Mouse (Mus musculus) spleen, adult 2 months (tissue): ENCODE measurements around the gene Unc13d. TPM values are rescaled to one million over a fixed set of nuclear protein-coding genes. Genes with fewer than 3 reads are reported as not detected.

Experiments
- DNase-seq, 2 experiments: peaks; one replicate each; pipeline versions ENCODE4 v3.0.0 to v3.0.0-alpha.2; 2012 to 2021; ENCODE audit warnings: low spot score in 2 of 2, low read depth in 1 of 2
- H3K27ac ChIP-seq: fragments of 200-500 bp; 2 replicates; pipeline ENCODE4 v1.5.1; 2012; ENCODE audit warnings: low read length, inconsistent platforms; ENCODE audit not compliant: insufficient read depth
- H3K27me3 ChIP-seq: fragments of 200-500 bp; 2 replicates; pipeline ENCODE4 v1.6.1; 2012; ENCODE audit warnings: mild to moderate bottlenecking, moderate library complexity, low read length, inconsistent platforms; ENCODE audit not compliant: control insufficient read depth, insufficient read depth
- H3K36me3 ChIP-seq: fragments of 200-500 bp; 2 replicates; pipeline ENCODE4 v1.6.1; 2012; ENCODE audit warnings: mild to moderate bottlenecking, low read length, inconsistent platforms; ENCODE audit not compliant: control insufficient read depth, insufficient read depth
- H3K4me1 ChIP-seq: fragments of 200-500 bp; 2 replicates; pipeline ENCODE4 v1.6.1; 2011; ENCODE audit warnings: inconsistent platforms; ENCODE audit not compliant: control insufficient read depth, insufficient read depth, insufficient read length
- H3K4me3 ChIP-seq: fragments of 200-500 bp; 2 replicates; pipeline ENCODE4 v1.5.1; 2011; ENCODE audit warnings: mild to moderate bottlenecking, inconsistent platforms; ENCODE audit not compliant: insufficient read depth, insufficient read length; ENCODE audit errors: extremely low read depth
- CTCF ChIP-seq: fragments of 200-500 bp; IDR thresholded peaks from 2 replicates; pipeline ENCODE4 v1.5.1; 2011; ENCODE audit warnings: mild to moderate bottlenecking, inconsistent platforms; ENCODE audit not compliant: insufficient read depth, insufficient read length, insufficient replicate concordance; ENCODE audit errors: extremely low read depth
- POLR2A ChIP-seq: fragments of 200-500 bp; IDR thresholded peaks from 2 replicates; pipeline ENCODE4 v1.6.1; 2011; ENCODE audit warnings: low read depth, low read length, inconsistent platforms
- WGBS: fragments of 180-500 bp; shearing (Covaris S2); methylation state at CpG from one replicate; pipeline ENCODE4 v1.1.7; 2018; 5-methylcytosine and 5-hydroxymethylcytosine counted together
- polyA plus RNA-seq: library from polyadenylated mRNA; depleted of rRNA; stranded (reverse); fragments of >200 nt; gene quantifications from 2 replicates; pipeline ENCODE4 v1.2.3, GENCODE M21; 2012

The Unc13d gene
- polyA plus RNA-seq, 1 experiment = 49.4 TPM

- peaks cover 10% of the 10 kb centered on the region for H3K4me1 ChIP-seq
- H3K27ac ChIP-seq = peak overlapping the region; percentile 72
- no peaks in the 10 kb centered on the region for H3K36me3 ChIP-seq
- TF ChIP-seq CTCF = no peak
- no peak for TF ChIP-seq POLR2A
- WGBS = 21% methylated on average over 10 of the region's 10 CpGs
- H3K4me3 ChIP-seq = peak overlapping the region; percentile 46; the same call in 1 of the 2 replicates
- H3K27me3 ChIP-seq = peaks cover 9% of the 10 kb centered on the region
- DNase-seq = no peak
Measured at GRCm38 (mm10) chr11:116110540-116110939, 32.8 kb upstream of the Unc13d start.

GRCm38 (mm10) chr11:116110131-116110530, 32.4 kb upstream of the Unc13d start:
- DNase-seq = no peak
- WGBS = 4% methylated on average over 29 of the region's 35 CpGs
- Histone ChIP-seq H3K4me3 (peak overlapping the region; percentile 55), H3K27ac (peak overlapping the region; percentile 72), H3K4me1 (peaks cover 10% of the 10 kb centered on the region), H3K36me3 (no peaks in the 10 kb centered on the region), H3K27me3 (peaks cover 9% of the 10 kb centered on the region)
- TF ChIP-seq POLR2A (no peak), CTCF (no peak)

- TF ChIP-seq CTCF (no peak), POLR2A (no peak)
- 1% methylated on average over 61 of the region's 70 CpGs for WGBS
- Histone ChIP-seq H3K27me3 (peaks cover 9% of the 10 kb centered on the region), H3K4me3 (peak overlapping the region; percentile 55), H3K4me1 (peaks cover 10% of the 10 kb centered on the region), H3K36me3 (no peaks in the 10 kb centered on the region), H3K27ac (peak overlapping the region; percentile 71)
- DNase-seq = no peak
Measured at GRCm38 (mm10) chr11:116109441-116110081, 31.8 kb upstream of the Unc13d start.

DNA sequence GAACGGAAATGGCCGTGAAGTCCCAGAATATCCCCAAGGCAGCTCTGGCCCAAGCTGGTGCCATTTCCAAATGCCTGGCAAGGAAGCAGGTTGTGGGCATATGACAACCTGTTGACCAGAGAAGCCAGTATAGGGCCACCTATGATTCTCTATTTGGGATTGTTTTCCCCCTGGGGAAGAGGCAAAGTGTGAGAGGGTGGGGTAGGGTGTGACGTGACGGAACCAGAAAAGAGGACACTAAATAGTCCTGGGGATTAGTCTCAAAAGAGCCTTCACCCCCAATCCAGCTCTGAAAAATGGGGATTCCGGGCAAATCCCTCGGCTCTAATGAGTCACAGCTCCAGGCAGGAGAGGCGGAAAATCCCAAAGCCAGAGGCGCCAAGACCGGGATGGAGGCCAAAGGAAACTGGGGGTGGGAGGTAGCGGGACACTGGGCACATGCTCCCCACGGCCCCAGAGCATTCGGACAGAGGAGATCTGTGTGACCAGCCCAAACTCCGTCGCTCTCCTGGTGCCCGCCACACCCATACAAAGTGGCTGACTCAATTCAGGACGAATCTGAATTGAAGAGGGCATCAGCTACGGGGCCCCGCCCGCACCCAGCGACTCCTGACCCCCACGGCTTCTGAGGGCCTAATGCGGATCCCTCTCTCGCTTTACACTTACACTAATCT, 30.8 kb upstream of the Unc13d start:
- Histone ChIP-seq H3K27me3 (peaks cover 9% of the 10 kb centered on the region), H3K27ac (peak overlapping the region; percentile 10; the same call in 1 of the 2 replicates), H3K4me1 (peaks cover 10% of the 10 kb centered on the region), H3K4me3 (peak overlapping the region; percentile 55; the same call in 1 of the 2 replicates), H3K36me3 (no peaks in the 10 kb centered on the region)
- DNase-seq = no peak
- TF ChIP-seq POLR2A = no peak
- TF ChIP-seq CTCF = no peak
- 52% methylated on average over 23 of the region's 23 CpGs for WGBS

GRCm38 (mm10) chr11:116107777-116108285, 30.1 kb upstream of the Unc13d start:
- DNase-seq = no peak
- Histone ChIP-seq H3K36me3 (no peaks in the 10 kb centered on the region), H3K27me3 (peaks cover 9% of the 10 kb centered on the region), H3K4me1 (peaks cover 10% of the 10 kb centered on the region), H3K4me3 (no peak overlapping the region), H3K27ac (no peak overlapping the region; the same call in 1 of the 2 replicates)
- TF ChIP-seq POLR2A (no peak), CTCF (no peak)
- WGBS = 81% methylated on average over 19 of the region's 19 CpGs

- Histone ChIP-seq H3K27ac (no peak overlapping the region), H3K36me3 (no peaks in the 10 kb centered on the region), H3K4me3 (no peak overlapping the region), H3K27me3 (peaks cover 9% of the 10 kb centered on the region), H3K4me1 (peaks cover 10% of the 10 kb centered on the region)
- TF ChIP-seq POLR2A = no peak
- 65% methylated on average over 14 of the region's 14 CpGs for WGBS
- no peak for DNase-seq
Measured at GRCm38 (mm10) chr11:116106963-116107776, 29.4 kb upstream of the Unc13d start.
